Mouse (Mus musculus) myocyte (in vitro differentiated cells): ENCODE measurements around the gene Taf9. TPM values are rescaled to one million over a fixed set of nuclear protein-coding genes. Genes with fewer than 3 reads are reported as not detected.

Source experiments
- H3K27me3 ChIP-seq: one replicate; pipeline ENCODE4 v1.6.1; 2011; ENCODE audit not compliant: control insufficient read depth, insufficient read depth, insufficient read length
- H3K36me3 ChIP-seq: one replicate; pipeline ENCODE4 v1.6.1; 2011; ENCODE audit not compliant: control insufficient read depth, insufficient read depth
- H3K4me2 ChIP-seq: one replicate; pipeline ENCODE4 v1.6.1; 2011; ENCODE audit warnings: low read depth, control low read depth
- H3K4me3 ChIP-seq: one replicate; pipeline ENCODE4 v1.5.1; 2011; ENCODE audit warnings: mild to moderate bottlenecking, control low read depth, moderate library complexity
- H3K79me2 ChIP-seq: one replicate; pipeline ENCODE4 v1.6.1; 2011; ENCODE audit not compliant: control insufficient read depth, insufficient read depth
- H3ac ChIP-seq: one replicate; pipeline ENCODE4 v1.6.1; 2011; ENCODE audit not compliant: control insufficient read depth, insufficient read length
- CEBPB ChIP-seq: IDR thresholded peaks from 2 replicates; pipeline ENCODE4 v1.6.1; 2011; ENCODE audit warnings: mild to moderate bottlenecking, moderate library complexity; ENCODE audit not compliant: poor library complexity, insufficient read depth, severe bottlenecking
- E2F4 ChIP-seq: IDR thresholded peaks from one replicate; pipeline ENCODE4 v1.6.1; 2011; ENCODE audit warnings: mild to moderate bottlenecking, control low read depth, moderate library complexity; ENCODE audit not compliant: insufficient read depth
- MAX ChIP-seq: IDR thresholded peaks from one replicate; pipeline ENCODE4 v1.6.1; 2011; ENCODE audit warnings: low read depth, mild to moderate bottlenecking, control low read depth
- MYOD1 ChIP-seq, 3 experiments: IDR thresholded peaks; one replicate each; pipeline ENCODE4 v1.6.1; 2011; ENCODE audit warnings: control low read depth in 2 of 3, low read depth in 2 of 3, mild to moderate bottlenecking in 2 of 3, moderate library complexity in 1 of 3; ENCODE audit not compliant: insufficient read length in 2 of 3, control insufficient read depth in 1 of 3
- MYOG ChIP-seq, 3 experiments: IDR thresholded peaks; one replicate each; pipeline ENCODE4 v1.6.1; 2011; ENCODE audit warnings: control low read depth in 2 of 3, low read depth in 2 of 3, mild to moderate bottlenecking in 2 of 3; ENCODE audit not compliant: insufficient read length in 2 of 3, control insufficient read depth in 1 of 3, insufficient read depth in 1 of 3
- POLR2A ChIP-seq: IDR thresholded peaks from one replicate; pipeline ENCODE4 v1.6.1; 2011; ENCODE audit warnings: low read depth, mild to moderate bottlenecking, control low read depth, moderate library complexity; ENCODE audit not compliant: insufficient read length
- POLR2AphosphoS2 ChIP-seq: IDR thresholded peaks from one replicate; pipeline ENCODE4 v1.6.1; 2011; ENCODE audit warnings: low read depth, control low read depth; ENCODE audit not compliant: insufficient read length
- REST ChIP-seq: IDR thresholded peaks from one replicate; pipeline ENCODE4 v1.6.1; 2011; ENCODE audit warnings: mild to moderate bottlenecking, control low read depth, moderate library complexity; ENCODE audit not compliant: insufficient read depth, insufficient read length
- SRF ChIP-seq: IDR thresholded peaks from one replicate; pipeline ENCODE4 v1.6.1; 2011; ENCODE audit warnings: low read depth; ENCODE audit not compliant: control insufficient read depth, insufficient read length
- TCF12 ChIP-seq: IDR thresholded peaks from one replicate; pipeline ENCODE4 v1.6.1; 2011; ENCODE audit warnings: mild to moderate bottlenecking, control low read depth; ENCODE audit not compliant: poor library complexity, insufficient read depth, severe bottlenecking
- TCF3 ChIP-seq: IDR thresholded peaks from one replicate; pipeline ENCODE4 v1.6.1; 2011; ENCODE audit warnings: low read depth, control low read depth; ENCODE audit not compliant: insufficient read length
- USF1 ChIP-seq: IDR thresholded peaks from one replicate; pipeline ENCODE4 v1.6.1; 2011; ENCODE audit warnings: low read depth, mild to moderate bottlenecking, control low read depth, moderate library complexity
- polyA plus RNA-seq: library from polyadenylated mRNA; unstranded; fragments of >200 nt; fragmentation: generic; extraction: Trizol; gene quantifications from one replicate; pipeline ENCODE4 v1.2.1, GENCODE M21; 2012; ENCODE audit warnings: missing spikeins

The Taf9 gene
- polyA plus RNA-seq, 1 experiment: 5.3 TPM

DNA sequence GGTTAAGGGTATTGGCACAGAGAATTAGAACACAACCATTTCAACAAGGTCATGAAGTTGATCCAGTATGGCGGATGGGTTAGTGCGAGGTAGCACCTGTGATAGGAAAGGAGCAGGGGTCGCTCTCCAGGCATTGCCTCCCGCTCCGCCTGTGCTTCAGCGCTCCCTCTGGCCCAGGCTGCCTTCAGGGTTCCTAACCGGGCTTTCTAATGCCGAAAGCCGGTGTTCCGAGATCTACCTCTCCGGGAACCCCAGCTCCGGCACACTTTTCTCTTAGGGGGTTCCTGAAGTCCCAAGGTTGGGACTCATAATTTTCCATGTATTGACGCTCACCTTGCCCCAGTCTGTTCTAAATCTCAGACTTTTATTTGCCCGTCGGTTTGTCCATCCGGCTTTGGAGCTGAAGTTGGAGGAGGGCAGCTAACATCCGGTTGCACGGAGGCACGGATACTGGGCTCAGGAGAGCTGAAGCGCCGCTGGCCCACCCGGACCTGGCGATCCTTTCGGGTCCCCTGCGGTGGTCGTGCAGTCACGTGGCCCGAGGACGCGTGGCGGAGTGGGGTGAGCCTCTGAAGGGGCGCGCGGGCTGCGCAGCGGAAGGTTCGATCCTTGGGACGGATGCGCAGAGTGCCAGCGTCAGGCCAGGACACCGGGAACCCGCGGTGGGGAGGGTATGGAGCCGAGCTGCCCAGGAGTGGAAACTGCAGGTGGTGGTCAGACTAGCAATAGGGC, 18.1 kb downstream of the Taf9 start, which contains the start of gene Ccdc125:
Gene Ccdc125 (plus strand): TSS at position 427 of the 732 bp plus-strand sequence.
- peaks cover 4% of the 10 kb centered on the region for H3K36me3 ChIP-seq
- H3K4me3 ChIP-seq: no peak within 1 kb of the TSS
- no peaks in the 10 kb centered on the region for H3K27me3 ChIP-seq
- no peak for TF ChIP-seq E2F4
- H3K79me2 ChIP-seq: no peaks in the 10 kb centered on the region
- H3ac ChIP-seq: no peak within 1 kb of the TSS
- no peak within 1 kb of the TSS for H3K4me2 ChIP-seq

DNA sequence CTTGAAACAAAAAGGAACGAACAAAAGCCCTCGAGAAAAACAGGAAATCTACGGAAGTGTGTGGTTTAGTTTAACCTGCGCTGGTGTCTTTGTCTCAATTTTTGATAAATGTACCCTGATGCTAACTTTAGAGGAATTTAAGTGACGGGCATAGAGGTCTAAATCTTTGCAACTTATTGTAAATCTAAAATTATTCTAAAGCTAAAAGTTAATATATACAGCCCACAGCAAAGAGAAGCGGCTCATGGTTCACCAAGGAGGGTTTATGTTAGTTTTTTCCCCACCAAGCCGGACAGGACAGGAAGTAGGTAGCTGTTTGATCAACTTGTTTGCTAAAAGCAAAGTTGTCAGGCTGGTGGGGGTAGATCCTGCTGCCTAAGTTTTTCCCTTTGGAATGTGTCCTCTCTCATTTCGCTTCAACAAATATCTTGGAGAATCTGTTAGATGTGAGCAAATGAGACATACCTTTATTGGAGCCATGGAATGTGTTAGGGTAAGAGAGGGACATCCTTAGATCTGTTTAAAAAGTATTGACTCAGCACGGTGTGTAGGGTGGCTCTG, 18.9 kb downstream of the Taf9 start:
- H3K4me3 ChIP-seq: no peak overlapping the region
- H3ac ChIP-seq: no peak overlapping the region
- no peaks in the 10 kb centered on the region for H3K27me3 ChIP-seq
- no peaks in the 10 kb centered on the region for H3K36me3 ChIP-seq
- H3K4me2 ChIP-seq: no peak overlapping the region
- TF ChIP-seq POLR2AphosphoS2 (no peak), E2F4 (no peak), TCF12 (no peak), POLR2A (no peak), USF1 (no peak), CEBPB (no peak), REST (no peak), MYOD1 (IDR thresholded peaks at IDR 0.05; ENCODE audit: control insufficient read depth in 1 of 3, insufficient read length in 2 of 3, low read depth in 2 of 3) (no peak), TCF3 (no peak), MAX (no peak), SRF (no peak), MYOG (IDR thresholded peaks at IDR 0.05; ENCODE audit: control insufficient read depth in 1 of 3, insufficient read depth in 1 of 3, insufficient read length in 2 of 3, low read depth in 2 of 3) (no peak)
- no peaks in the 10 kb centered on the region for H3K79me2 ChIP-seq

DNA sequence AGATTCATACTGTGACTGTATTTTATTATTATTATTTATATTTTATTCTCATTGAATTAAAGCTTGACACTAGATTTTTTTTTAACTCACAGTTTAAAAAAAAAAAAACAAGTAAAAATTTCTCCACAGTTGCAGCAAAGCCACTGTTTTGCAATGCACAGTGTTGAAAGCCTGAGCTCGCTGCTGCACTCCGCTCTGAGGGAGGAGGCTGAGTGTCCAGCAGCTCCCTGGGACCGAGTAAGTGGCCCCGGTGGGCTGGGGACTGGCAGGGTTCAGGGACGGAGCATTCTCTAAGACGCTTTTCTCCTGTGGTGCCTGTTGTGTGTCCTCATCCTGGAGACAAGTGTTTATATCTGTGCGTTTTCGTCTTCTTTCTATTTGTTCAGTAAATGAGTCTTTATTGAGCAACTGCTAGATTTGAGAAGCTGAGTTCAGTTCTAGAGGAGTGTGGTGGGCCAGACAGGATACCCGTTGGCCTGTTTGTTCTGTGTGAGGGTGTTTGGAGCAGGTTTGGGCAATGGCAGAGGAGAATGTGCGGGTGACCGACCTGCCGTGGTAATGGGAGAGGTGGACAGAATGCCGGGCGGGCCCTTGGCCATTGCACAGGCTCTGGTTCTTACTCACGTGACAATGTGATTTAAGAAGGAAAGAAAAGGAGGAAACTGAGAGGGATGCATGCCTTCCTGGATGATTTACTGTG, 24.7 kb downstream of the Taf9 start:
- no peak overlapping the region for H3K4me3 ChIP-seq
- H3ac ChIP-seq: no peak overlapping the region
- no peak overlapping the region for H3K4me2 ChIP-seq
- TF ChIP-seq SRF (no peak), USF1 (no peak), MAX (no peak), POLR2AphosphoS2 (no peak), POLR2A (no peak), CEBPB (no peak), MYOG (IDR thresholded peaks at IDR 0.05; ENCODE audit: control insufficient read depth in 1 of 3, insufficient read depth in 1 of 3, insufficient read length in 2 of 3, low read depth in 2 of 3) (no peak), REST (no peak), TCF3 (no peak)
- H3K79me2 ChIP-seq: no peaks in the 10 kb centered on the region
- peaks cover 15% of the 10 kb centered on the region for H3K27me3 ChIP-seq
- no peaks in the 10 kb centered on the region for H3K36me3 ChIP-seq

- TF ChIP-seq REST: no peak
- TF ChIP-seq SRF: no peak
- no peak for TF ChIP-seq MAX
- no peak for TF ChIP-seq TCF12
- Histone ChIP-seq H3K4me3 (no peak overlapping the region), H3ac (no peak overlapping the region), H3K27me3 (peaks cover 8% of the 10 kb centered on the region), H3K4me2 (no peak overlapping the region), H3K36me3 (no peaks in the 10 kb centered on the region), H3K79me2 (no peaks in the 10 kb centered on the region)
Observed at GRCm38 (mm10) chr13:100681615-100682014, 30.2 kb downstream of the Taf9 start.

- Histone ChIP-seq H3K4me3 (no peak overlapping the region), H3K27me3 (peaks cover 7% of the 10 kb centered on the region), H3K4me2 (no peak overlapping the region), H3K79me2 (no peaks in the 10 kb centered on the region), H3K36me3 (no peaks in the 10 kb centered on the region), H3ac (no peak overlapping the region)
- no peak for TF ChIP-seq E2F4
- TF ChIP-seq CEBPB: no peak
- TF ChIP-seq USF1: no peak
- no peak for TF ChIP-seq REST
- TF ChIP-seq POLR2AphosphoS2: no peak
- no peak for TF ChIP-seq TCF12
Observed at GRCm38 (mm10) chr13:100682837-100683236, 31.5 kb downstream of the Taf9 start.
